Mouse (Mus musculus): Measurements from ENCODE around the gene Gmeb2. TPM values are rescaled to one million over a fixed set of nuclear protein-coding genes. Genes with fewer than 3 reads are reported as not detected.

The Gmeb2 gene
- 11.5 and 13.2 TPM in 2 replicates for polyA plus RNA-seq (2012; rRNA removed)

DNA sequence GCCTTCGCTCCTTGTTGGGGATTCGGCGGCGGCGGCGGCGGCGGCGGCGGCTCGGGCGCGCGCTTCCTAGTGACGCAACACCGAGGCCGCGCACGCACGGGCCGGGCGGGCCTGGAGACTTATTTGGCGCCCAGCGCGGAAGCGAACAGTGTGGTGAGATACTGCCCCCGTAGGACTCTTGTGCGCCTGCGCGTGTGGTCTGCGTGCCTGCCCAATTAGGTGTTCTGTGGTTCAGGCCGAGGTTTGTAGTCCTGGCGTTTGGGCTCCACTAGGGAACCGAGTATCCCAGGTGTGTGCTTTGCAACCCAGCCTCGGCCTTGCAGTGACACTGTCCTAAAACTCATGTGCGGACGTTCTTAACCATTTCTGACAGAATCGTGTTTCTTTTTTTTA is at the start of gene Gmeb2:
TSS of gene Gmeb2 (minus strand) at position 78 of the 393 bp plus-strand sequence.

DNA sequence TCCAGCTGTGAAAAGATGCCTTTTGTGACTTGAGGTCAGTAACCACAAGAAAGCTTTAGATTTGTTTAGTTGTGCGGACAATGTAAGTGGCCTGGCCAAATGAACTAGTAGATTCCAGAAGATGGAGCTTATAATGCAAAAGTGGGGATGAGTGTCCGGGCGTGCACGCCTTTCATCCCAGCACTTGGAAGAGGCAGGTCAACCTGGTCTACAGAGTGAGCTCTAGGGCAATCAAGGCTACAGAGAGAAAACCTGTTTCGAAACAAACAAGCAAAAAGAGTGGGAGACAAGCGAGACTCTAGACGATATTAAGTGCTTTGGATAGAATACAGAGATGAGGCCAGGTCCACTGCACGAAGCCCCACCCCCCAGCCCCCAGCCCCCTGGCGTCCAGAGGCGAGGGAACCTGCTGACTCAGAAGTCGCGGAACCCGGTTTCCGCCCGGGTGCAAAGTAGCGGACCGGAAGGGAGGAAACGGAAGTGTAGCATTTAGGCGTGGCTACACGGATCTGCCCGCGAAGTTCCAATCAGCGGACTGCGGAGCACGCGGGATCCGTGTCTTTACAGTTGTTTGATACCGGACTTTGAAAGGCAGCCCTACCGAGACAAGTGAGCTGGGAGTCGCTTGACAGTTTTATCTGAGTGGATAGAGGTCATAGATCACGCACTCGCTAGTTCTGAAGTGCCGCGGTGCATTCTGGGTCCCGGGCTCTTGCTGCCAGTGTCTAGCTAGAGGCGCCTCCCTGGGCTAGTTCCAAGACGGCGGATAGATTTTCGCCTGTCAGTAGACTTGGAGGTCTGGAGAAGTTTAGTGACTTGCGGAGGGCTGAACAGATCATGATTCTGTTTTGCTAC is 31.6 kb upstream of the Gmeb2 start, which contains the start of gene Rtel1:
TSS of gene Rtel1 (plus strand) at position 492 of the 855 bp plus-strand sequence.

DNA sequence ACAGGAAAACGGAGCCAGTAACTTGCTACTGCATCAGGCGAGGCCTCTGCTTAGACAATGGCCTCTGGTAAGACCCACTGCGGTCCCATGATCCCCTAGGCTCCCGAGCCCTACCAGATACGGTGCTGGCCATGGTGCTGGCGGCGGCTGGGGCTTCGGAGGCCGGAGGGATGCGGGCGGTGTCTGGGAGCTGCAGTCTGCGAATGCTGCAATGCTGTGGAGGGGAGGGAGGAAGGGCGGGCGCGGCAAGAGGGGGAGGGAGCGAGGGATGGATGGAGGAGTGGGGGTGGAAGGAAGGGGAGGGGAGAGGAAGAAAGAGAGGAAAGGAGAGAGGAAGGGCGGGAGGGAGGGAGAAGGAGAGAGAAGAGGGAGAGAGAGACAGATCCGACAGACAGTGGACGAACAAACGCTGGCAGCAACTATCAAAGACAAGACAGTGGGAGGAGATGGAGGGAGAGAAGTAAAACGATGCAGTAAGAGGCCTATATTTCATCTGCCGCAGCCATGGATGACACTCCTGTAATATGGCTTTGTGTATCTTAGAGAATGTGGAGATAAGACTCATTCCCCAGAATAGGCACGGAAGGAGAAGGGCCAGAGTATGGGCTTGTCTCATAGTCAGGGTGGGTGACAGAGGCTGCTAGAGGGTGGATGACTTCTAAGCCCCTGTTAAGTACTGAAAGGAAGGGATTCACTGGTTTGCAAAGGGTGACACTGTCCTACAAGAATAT is 26.4 kb upstream of the Gmeb2 start, which contains the start of gene Stmn3:
TSS of gene Stmn3 (minus strand) at position 421 of the 731 bp plus-strand sequence.

DNA sequence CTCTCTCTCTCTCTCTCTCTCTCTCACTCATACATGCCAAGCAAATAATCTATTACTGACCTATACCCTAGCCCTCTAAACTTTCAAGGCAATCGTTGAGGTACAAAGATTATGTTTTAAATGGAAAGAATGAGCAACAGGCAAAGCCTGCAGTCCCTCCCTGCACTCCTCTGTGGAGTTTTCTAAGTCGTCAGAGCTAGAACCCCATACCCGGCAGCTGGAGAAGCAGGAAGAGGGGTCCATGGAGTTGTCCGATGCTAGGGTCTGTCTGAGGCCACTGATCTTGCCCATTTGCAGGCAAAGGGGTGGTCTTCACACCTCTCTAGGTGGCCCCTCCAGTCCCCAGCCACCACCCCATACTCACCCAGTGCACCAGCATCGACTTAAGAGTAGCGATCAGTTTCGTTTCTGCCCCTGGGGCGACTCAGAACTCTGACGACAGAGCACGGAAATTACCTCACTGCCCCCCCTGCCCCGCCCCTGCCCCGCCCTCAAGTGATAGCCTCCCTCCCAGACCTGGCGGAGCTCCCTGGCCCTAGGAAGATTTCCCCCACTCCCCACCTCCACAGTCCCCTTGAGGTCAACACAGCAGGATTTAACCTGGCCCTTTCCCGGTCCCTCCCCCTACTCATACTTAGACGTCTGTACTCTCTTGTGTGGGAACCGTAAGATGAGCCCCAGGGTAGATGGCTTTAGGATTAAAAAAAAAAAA is 46.1 kb downstream of the Gmeb2 start, which contains the start of gene Helz2:
TSS of gene Helz2 (minus strand) at position 426 of the 712 bp plus-strand sequence.

DNA sequence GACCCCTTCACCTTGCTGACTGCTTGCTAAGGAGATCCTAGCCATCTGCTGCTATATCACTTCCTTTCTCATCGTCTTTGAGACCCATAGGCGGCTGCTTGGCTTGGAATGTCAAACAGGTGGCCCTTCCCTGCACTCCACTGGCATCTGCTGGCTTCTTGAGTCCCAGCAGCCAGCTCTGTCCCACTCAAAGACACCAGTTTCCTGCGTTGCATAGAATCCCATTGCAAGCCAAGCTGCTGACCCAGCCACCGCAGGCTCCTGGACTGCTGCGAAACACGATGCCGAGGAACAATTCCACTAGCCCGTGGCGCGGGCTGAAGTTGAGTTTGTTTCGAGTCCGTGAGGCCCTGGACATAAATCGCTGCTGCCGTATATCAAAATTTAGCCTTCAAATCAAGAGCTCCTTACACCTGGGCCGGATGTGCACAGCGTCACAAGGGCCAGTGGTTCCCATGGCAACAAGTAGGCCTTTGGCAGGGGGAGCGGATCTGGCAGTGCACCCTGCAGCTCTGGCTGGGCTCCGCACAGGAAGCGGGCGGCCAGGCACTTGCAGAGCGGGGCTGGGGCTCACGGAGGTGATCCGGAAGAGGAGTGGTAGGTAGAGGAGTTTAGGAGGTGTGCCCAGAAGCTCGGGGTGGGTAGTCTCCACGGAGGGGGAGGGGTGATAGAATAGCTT is 68.2 kb downstream of the Gmeb2 start, which contains the start of gene Fndc11:
TSS of gene Fndc11 (plus strand) at position 476 of the 679 bp plus-strand sequence.

DNA sequence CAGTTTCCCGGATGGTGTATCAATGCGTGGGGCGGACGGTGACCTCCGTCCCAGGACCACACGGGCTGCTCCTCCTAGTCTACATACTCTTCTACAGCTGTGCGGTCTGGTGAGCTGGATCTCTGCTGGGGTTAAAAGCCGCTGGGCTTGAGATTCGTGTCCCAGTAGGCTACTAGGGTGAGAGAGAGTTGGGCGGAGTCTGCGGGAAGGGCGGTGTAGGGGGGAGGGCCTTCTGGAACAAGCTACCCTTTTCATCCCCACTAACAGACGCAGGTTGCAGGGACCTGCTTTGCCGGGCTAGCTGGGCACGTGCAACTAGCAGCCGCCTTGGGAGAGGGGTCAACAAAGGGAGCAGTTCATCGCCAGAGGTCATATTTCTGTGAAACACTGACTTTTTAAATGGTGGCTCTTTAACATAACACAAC is 74.8 kb downstream of the Gmeb2 start, which contains the start of gene Srms:
TSS of gene Srms (minus strand) at position 165 of the 425 bp plus-strand sequence.

DNA sequence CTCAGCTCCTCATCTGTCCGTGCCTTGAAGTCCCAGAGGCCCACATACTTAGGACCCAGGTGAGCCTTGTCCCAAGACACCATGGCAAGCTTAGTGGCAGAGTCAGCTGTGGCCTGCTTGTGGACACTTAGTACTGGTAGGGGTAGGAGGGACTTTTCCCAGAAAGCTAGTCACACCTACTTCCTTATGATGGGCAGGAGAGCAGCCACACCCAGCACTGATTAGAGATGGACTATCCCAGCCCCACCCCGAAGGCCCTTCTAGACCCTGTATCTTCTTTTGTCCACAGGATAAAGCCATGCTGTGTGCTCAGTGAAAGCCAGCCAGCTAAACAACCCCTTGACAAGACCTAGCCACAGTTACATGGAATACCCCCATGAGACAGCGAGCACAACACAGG is 85.4 kb downstream of the Gmeb2 start, which contains the start of gene Ptk6:
TSS of gene Ptk6 (minus strand) at position 368 of the 400 bp plus-strand sequence.

Other genes starting within 250 kb of the Gmeb2 start
- gene Chrna4, start 244.5 kb downstream of the Gmeb2 start, polyA plus RNA-seq (2012; rRNA removed) = 0.53 and 0.70 TPM in 2 replicates
- gene Kcnq2, start 152.7 kb downstream of the Gmeb2 start, polyA plus RNA-seq (2012; rRNA removed) = 0.06 and 0.07 TPM in 2 replicates
- not detected in 2 replicates for gene Eef1a2, start 131.0 kb downstream of the Gmeb2 start, polyA plus RNA-seq (2012; rRNA removed)
- gene Ppdpf, start 100.8 kb downstream of the Gmeb2 start, polyA plus RNA-seq (2012; rRNA removed) = 38.4 and 42.6 TPM in 2 replicates
- 0.03 and 0.05 TPM in 2 replicates for gene Ptk6, start 85.2 kb downstream of the Gmeb2 start, polyA plus RNA-seq (2012; rRNA removed)
- gene Srms, start 74.8 kb downstream of the Gmeb2 start, polyA plus RNA-seq (2012; rRNA removed) = 0.17 and 0.19 TPM in 2 replicates
- 0.16 TPM in 2 replicates for gene Fndc11, start 68.0 kb downstream of the Gmeb2 start, polyA plus RNA-seq (2012; rRNA removed)
- 4.0 and 5.8 TPM in 2 replicates for gene Helz2, start 46.0 kb downstream of the Gmeb2 start, polyA plus RNA-seq (2012; rRNA removed)
- gene Stmn3, start 26.5 kb upstream of the Gmeb2 start, polyA plus RNA-seq (2012; rRNA removed) = 0.06 and 0.10 TPM in 2 replicates
- 37.4 and 42.3 TPM in 2 replicates for gene Rtel1, start 31.7 kb upstream of the Gmeb2 start, polyA plus RNA-seq (2012; rRNA removed)
- 8.3 and 9.0 TPM in 2 replicates for gene Zgpat, start 76.9 kb upstream of the Gmeb2 start, polyA plus RNA-seq (2012; rRNA removed)
- 22.0 and 23.4 TPM in 2 replicates for gene Arfrp1, start 77.4 kb upstream of the Gmeb2 start, polyA plus RNA-seq (2012; rRNA removed)
- gene Lime1, start 92.0 kb upstream of the Gmeb2 start, polyA plus RNA-seq (2012; rRNA removed) = 9.8 and 9.9 TPM in 2 replicates
- gene Zbtb46, start 171.4 kb upstream of the Gmeb2 start, polyA plus RNA-seq (2012; rRNA removed) = 5.1 and 5.7 TPM in 2 replicates
- not detected in 2 replicates for gene Abhd16b, start 205.2 kb upstream of the Gmeb2 start, polyA plus RNA-seq (2012; rRNA removed)
- gene Tpd52l2, start 209.1 kb upstream of the Gmeb2 start, polyA plus RNA-seq (2012; rRNA removed) = 37.2 and 38.2 TPM in 2 replicates
- gene Dnajc5, start 232.4 kb upstream of the Gmeb2 start, polyA plus RNA-seq (2012; rRNA removed) = 12.5 and 16.1 TPM in 2 replicates